Mouse (Mus musculus) hindbrain, embryonic 16.5 days (tissue): ENCODE results near the gene Fam174b. TPM values are rescaled to one million over a fixed set of nuclear protein-coding genes. Genes with fewer than 3 reads are reported as not detected.

Source experiments
- ATAC-seq: fragments of 200-750 bp; cut with Nextera tagmentation; 2 replicates; pipeline ENCODE4 v1.8.0; 2017; ENCODE audit warnings: moderate TSS enrichment, moderate library complexity
- H3K27ac ChIP-seq: fragments of 300-500 bp; sonication (generic); 2 replicates; pipeline ENCODE4 v1.5.1; 2014; ENCODE audit warnings: low read depth, mild to moderate bottlenecking, control low read depth, low read length, moderate library complexity
- H3K27me3 ChIP-seq: fragments of 300-500 bp; sonication (generic); replicated peaks from 2 replicates; pipeline ENCODE4 v1.6.1; 2014; ENCODE audit warnings: low read length; ENCODE audit not compliant: control insufficient read depth, insufficient read depth
- H3K36me3 ChIP-seq: fragments of 300-500 bp; sonication (generic); 2 replicates; pipeline ENCODE4 v1.6.1; 2014; ENCODE audit warnings: mild to moderate bottlenecking, low read length, moderate library complexity, mixed read lengths; ENCODE audit not compliant: control insufficient read depth, insufficient read depth
- H3K4me1 ChIP-seq: fragments of 300-500 bp; sonication (generic); 2 replicates; pipeline ENCODE4 v1.6.1; 2014; ENCODE audit warnings: low read depth, low read length; ENCODE audit not compliant: control insufficient read depth, insufficient read depth
- H3K4me2 ChIP-seq: fragments of 300-500 bp; sonication (generic); 2 replicates; pipeline ENCODE4 v1.6.1; 2014; ENCODE audit warnings: mild to moderate bottlenecking, low read length, control low read depth, moderate library complexity
- H3K4me3 ChIP-seq: fragments of 300-500 bp; sonication (generic); 2 replicates; pipeline ENCODE4 v1.5.1; 2014; ENCODE audit warnings: mild to moderate bottlenecking, low read length, control low read depth, moderate library complexity
- H3K9ac ChIP-seq: fragments of 300-500 bp; sonication (generic); 2 replicates; pipeline ENCODE4 v1.6.1; 2014; ENCODE audit warnings: low read depth, mild to moderate bottlenecking, control low read depth, low read length, moderate library complexity
- H3K9me3 ChIP-seq: fragments of 300-500 bp; sonication (generic); 2 replicates; pipeline ENCODE4 v1.6.1; 2014; ENCODE audit warnings: mild to moderate bottlenecking, low read length, moderate library complexity; ENCODE audit not compliant: control insufficient read depth
- WGBS: fragments of 180-500 bp; shearing (Covaris S2); extraction: QIAGEN DNeasy Blood & Tissue Kit; methylation state at CpG from one replicate; pipeline ENCODE4 v1.1.7; 2014; 5-methylcytosine and 5-hydroxymethylcytosine counted together
- polyA plus RNA-seq: library from polyadenylated mRNA; unstranded; fragments of >200 nt; fragmentation: Nextera tagmentation; extraction: Ambion mirVana; gene quantifications from 2 replicates; pipeline ENCODE4 v1.2.1, GENCODE M21; 2015

The Fam174b gene
- polyA plus RNA-seq, 1 experiment from 2014 or later: 38.1 TPM

- no peaks in the 10 kb centered on the region for H3K9me3 ChIP-seq
- H3K36me3 ChIP-seq: no peaks in the 10 kb centered on the region
- 85% methylated on average over 3 of the region's 3 CpGs for WGBS
- no peaks in the 10 kb centered on the region for H3K4me1 ChIP-seq
- no peaks in the 10 kb centered on the region for H3K27me3 ChIP-seq
- ATAC-seq: no peak
- no peak overlapping the region for H3K9ac ChIP-seq
- H3K4me2 ChIP-seq: no peak overlapping the region
- no peak overlapping the region for H3K27ac ChIP-seq
- no peak overlapping the region for H3K4me3 ChIP-seq
Observed at GRCm38 (mm10) chr7:73721764-73722163, 18.3 kb upstream of the Fam174b start.

GRCm38 (mm10) chr7:73729913-73730312, 10.2 kb upstream of the Fam174b start:
- H3K27ac ChIP-seq: no peak overlapping the region
- no peaks in the 10 kb centered on the region for H3K9me3 ChIP-seq
- H3K4me1 ChIP-seq: no peaks in the 10 kb centered on the region
- H3K9ac ChIP-seq: no peak overlapping the region
- peak; percentile 64 for ATAC-seq
- whole genome bisulfite sequencing: 24% methylated on average over 7 of the region's 7 CpGs
- H3K4me2 ChIP-seq: no peak overlapping the region
- 0 out of 2 replicates have a peak, but pooled peaks cover 2% of the 10 kb centered on the region for H3K36me3 ChIP-seq
- no peaks in the 10 kb centered on the region for H3K27me3 ChIP-seq
- H3K4me3 ChIP-seq: no peak overlapping the region

- H3K27ac ChIP-seq: no peak overlapping the region
Observed at GRCm38 (mm10) chr7:73730430-73731022, 9.6 kb upstream of the Fam174b start.

GRCm38 (mm10) chr7:73736046-73736445, 4.1 kb upstream of the Fam174b start:
- Histone ChIP-seq H3K4me3 (no peak overlapping the region), H3K27me3 (no peaks in the 10 kb centered on the region), H3K36me3 (0 out of 2 replicates have a peak, but pooled peaks cover 2% of the 10 kb centered on the region), H3K4me2 (no peak overlapping the region), H3K4me1 (peaks cover 6% of the 10 kb centered on the region; the same call in 1 of the 2 replicates), H3K27ac (no peak overlapping the region), H3K9me3 (no peaks in the 10 kb centered on the region), H3K9ac (no peak overlapping the region)
- 60% methylated on average over 2 of the region's 2 CpGs for WGBS
- no peak for ATAC-seq

More at GRCm38 (mm10) chr7:73730430-73731022, 9.6 kb upstream of the Fam174b start:
- H3K9me3 ChIP-seq: no peaks in the 10 kb centered on the region
- H3K4me3 ChIP-seq: no peak overlapping the region
- no peaks in the 10 kb centered on the region for H3K4me1 ChIP-seq
- 0 out of 2 replicates have a peak, but pooled peaks cover 2% of the 10 kb centered on the region for H3K36me3 ChIP-seq
- no peaks in the 10 kb centered on the region for H3K27me3 ChIP-seq
- no peak overlapping the region for H3K9ac ChIP-seq
- 49% methylated on average over 10 of the region's 10 CpGs for WGBS
- ATAC-seq: peak; percentile 58
- no peak overlapping the region for H3K4me2 ChIP-seq

- no peak for ATAC-seq
- no peaks in the 10 kb centered on the region for H3K9me3 ChIP-seq
- peak overlapping the region; percentile 74 for H3K4me2 ChIP-seq
- WGBS: 55% methylated on average over 5 of the region's 5 CpGs
- peaks cover 12% of the 10 kb centered on the region for H3K4me1 ChIP-seq
- H3K9ac ChIP-seq: no peak overlapping the region
- H3K36me3 ChIP-seq: no peaks in the 10 kb centered on the region
- no peak overlapping the region for H3K27ac ChIP-seq
- no peaks in the 10 kb centered on the region for H3K27me3 ChIP-seq
- H3K4me3 ChIP-seq: peak overlapping the region; percentile 69
Observed at GRCm38 (mm10) chr7:73741392-73741791, 1.3 kb downstream of the Fam174b start.

- H3K27ac ChIP-seq: no peak overlapping the region
- H3K27me3 ChIP-seq: no peaks in the 10 kb centered on the region
- peaks cover 12% of the 10 kb centered on the region for H3K4me1 ChIP-seq
- no peak overlapping the region for H3K9ac ChIP-seq
- H3K4me3 ChIP-seq: peak overlapping the region; percentile 0; the same call in 1 of the 2 replicates
- H3K9me3 ChIP-seq: no peaks in the 10 kb centered on the region
- 56% methylated on average over 6 of the region's 6 CpGs for WGBS
- no peaks in the 10 kb centered on the region for H3K36me3 ChIP-seq
- H3K4me2 ChIP-seq: peak overlapping the region; percentile 74
- ATAC-seq: no peak
Observed at GRCm38 (mm10) chr7:73741841-73742240, 1.7 kb downstream of the Fam174b start.

GRCm38 (mm10) chr7:73743144-73743543, 3.0 kb downstream of the Fam174b start:
- Histone ChIP-seq H3K36me3 (no peaks in the 10 kb centered on the region), H3K9me3 (no peaks in the 10 kb centered on the region), H3K4me3 (no peak overlapping the region), H3K4me1 (peaks cover 12% of the 10 kb centered on the region), H3K27ac (no peak overlapping the region), H3K9ac (no peak overlapping the region), H3K4me2 (no peak overlapping the region), H3K27me3 (no peaks in the 10 kb centered on the region)
- 80% methylated on average over 8 of the region's 8 CpGs for WGBS
- no peak for ATAC-seq

GRCm38 (mm10) chr7:73743831-73744370, 3.8 kb downstream of the Fam174b start:
- H3K4me1 ChIP-seq: peaks cover 11% of the 10 kb centered on the region
- H3K9me3 ChIP-seq: no peaks in the 10 kb centered on the region
- 85% methylated on average over 10 of the region's 10 CpGs for WGBS
- H3K27me3 ChIP-seq: no peaks in the 10 kb centered on the region
- no peaks in the 10 kb centered on the region for H3K36me3 ChIP-seq
- no peak for ATAC-seq
- no peak overlapping the region for H3K4me3 ChIP-seq
- no peak overlapping the region for H3K4me2 ChIP-seq
- no peak overlapping the region for H3K9ac ChIP-seq
- no peak overlapping the region for H3K27ac ChIP-seq

GRCm38 (mm10) chr7:73745903-73746302, 5.8 kb downstream of the Fam174b start:
- Histone ChIP-seq H3K9ac (no peak overlapping the region), H3K4me2 (no peak overlapping the region), H3K4me3 (no peak overlapping the region), H3K27me3 (no peaks in the 10 kb centered on the region), H3K36me3 (no peaks in the 10 kb centered on the region), H3K9me3 (no peaks in the 10 kb centered on the region), H3K27ac (no peak overlapping the region), H3K4me1 (peaks cover 6% of the 10 kb centered on the region)
- ATAC-seq: no peak
- WGBS: 74% methylated on average over 5 of the region's 5 CpGs
